Mouse (Mus musculus) ovary, postnatal 10 days (tissue): Measurements from ENCODE around the gene Apba1.

Experiments used
- DNase-seq: peaks from one replicate; pipeline ENCODE4 v3.0.0; 2022; ENCODE audit warnings: low spot score

The Apba1 gene

DNA sequence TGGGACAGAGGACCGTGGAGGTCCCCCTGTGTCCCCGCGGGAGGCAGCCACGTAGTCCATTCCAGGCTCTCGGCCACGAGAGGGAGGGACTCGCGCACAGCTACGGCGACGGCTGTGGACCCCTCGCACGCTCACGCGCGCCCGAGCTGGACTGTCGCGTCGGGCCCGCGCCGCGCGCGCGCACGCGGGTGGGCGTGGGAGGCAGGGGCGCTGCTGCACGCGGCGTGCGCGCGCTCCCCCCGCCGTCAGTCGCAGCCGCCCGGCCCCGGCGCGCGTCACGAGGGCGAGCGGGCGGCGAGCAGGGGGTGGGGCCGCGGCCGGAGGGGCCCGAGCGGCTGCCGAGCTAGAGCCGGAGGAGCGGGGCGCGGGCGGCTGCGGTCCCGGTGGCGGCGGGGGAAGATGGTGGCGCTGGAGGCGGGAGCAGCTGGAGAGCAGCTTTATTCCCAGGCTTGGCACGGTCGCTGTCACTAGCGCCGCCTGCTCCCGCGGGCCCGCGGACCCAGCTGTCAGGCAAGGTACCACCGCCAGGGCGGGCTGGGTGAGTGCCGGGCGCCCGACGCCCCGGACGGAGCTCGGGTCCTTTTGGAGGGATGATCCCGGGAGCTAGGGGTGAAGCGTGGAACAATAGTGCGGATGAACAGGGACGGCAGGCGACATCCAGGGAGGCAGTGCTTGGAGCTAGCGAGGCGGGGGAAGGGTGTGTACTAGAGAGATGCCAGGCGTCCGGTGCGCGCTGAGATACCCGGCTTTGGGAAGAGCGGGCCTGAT is at the start of gene Apba1:
Apba1 (plus strand) TSS at position 334 of the 768 bp plus-strand sequence.
- DNase-seq: peak; percentile 31

DNA sequence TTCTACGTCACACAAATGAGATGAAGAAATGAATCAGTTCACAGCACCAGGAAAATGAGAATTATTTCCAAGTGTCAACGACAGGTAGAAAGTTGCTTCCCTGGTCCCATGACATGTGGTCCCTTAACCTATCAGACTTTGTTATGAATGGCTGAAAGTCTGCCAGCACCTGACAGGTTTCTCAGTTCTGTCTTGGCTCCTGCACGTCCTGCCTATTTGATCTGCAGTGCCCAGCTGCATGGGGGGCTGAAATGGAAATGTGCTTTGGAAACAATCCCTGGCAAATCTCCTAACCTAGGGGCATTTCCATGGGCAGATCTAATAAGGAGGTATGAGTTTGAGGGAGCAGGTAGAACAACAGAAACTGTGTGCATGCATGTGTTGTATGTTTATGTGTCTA is 12.2 kb upstream of the Apba1 start:
- DNase-seq: no peak

DNA sequence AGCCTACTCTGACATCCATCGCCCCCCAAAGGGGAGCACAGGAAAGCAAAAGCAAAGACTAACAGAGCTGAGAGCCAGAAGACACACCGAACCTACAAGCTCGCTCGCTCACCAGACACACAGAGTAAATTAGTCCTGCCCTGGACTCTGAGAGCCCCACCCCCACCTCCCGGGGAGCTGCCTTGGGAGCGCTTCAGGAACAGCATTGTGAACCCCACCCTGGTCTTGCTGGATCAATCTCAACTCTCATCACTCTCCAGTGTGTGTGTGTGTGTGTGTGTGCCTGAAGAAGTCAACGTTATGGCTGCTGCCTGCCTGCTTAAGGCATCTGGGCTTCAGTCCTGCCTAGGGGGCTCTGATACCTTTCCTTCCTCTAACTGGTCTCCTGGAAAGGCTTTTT is 1.7 kb upstream of the Apba1 start:
- no peak for DNase-seq

DNA sequence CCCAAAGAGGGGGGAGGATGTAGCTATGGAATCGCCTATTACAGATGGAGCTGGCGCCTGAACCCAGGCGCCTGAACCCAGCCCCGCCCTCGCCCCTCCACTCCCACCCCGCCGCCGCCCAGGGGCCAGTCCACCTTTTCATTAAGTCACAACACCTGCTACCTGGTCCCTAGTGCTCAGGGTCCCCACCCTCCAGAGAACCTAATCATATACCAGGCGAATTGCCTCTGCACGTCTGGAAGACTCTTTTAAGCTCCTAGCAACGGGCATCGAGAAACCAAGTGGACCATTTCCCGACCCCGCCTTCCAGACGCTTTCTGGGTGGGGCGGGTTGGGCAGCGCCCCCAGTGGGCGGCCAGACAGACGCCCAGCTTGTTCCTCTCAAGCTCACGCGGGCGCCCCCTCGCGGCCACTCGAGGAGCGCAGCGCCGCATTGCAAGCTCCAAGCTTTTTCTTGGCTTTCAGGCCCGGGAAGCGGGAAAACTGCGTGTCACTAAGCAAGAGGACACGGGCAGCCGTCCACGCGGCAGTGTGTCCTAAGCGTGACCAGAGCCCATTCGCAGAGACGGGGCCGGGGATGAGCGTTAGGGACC is 630 bp upstream of the Apba1 start:
- DNase-seq: peak; percentile 91

DNA sequence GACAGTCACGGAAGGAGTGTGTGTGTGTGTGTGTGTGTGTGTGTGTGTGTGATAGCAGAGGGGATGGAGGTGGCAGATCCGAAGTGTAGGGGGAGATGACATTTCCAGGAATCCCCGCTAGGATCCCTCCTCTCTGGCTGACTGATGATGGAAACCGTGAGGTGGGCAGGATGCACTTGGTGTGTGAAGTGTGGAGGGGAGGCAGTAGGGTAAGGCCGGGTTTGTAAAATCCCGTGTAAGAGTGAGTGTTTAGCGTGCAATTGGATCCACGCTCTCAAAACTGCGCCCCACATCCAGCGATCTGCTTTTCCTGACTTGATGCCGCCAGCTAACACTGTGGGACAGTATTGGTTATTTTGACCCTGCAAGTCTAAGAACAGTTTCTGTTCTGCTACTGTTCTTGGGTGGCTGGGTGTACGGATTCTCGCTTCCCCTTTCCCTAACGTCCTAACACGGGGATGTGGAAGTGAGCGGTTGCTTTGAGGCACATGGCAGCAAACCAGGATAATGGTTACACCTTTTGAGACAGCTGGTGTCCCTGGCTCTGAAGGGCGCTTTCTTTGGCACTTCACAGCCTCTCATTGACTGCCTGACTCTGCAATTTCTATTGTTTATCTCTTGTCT is 747 bp downstream of the Apba1 start:
- DNase-seq: no peak

DNA sequence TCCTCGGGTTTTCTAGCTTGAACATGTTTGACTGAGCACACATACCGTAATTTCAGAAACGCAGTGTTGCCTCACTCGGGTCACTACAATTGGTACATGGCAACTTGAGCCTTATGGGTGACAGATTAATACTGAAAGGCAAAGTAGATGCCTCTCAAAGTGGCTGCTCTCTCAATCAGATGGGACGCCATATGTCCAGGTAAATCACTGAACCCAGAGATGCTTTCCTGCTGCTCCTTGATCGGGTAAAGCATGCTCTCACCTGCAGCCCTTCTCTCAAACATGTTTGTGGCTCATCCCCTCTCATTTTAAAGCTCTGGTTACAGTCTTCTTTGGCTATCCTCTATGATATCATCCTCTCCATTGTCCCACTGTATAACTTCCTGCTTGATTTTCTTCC is 4.7 kb downstream of the Apba1 start:
- no peak for DNase-seq

DNA sequence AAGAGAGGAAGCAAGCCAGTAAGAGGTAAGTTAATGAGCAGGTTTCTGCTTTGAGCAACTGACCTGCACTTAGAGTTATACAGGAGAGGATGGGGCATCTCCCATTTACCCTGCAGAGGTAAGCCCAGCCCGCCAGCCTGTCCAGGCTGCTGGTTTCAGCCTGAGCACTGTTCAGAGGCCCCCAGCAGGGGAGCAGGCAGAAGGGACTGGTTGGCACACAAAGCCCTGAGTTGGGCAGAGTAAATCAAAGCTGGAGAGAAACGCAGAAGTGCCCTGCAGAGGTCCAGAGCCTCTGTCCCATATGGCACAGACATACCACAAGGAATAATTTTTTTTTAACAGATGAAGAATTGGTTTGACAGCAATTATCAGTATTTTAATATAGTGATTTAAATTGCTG is 5.4 kb downstream of the Apba1 start:
- no peak for DNase-seq

DNA sequence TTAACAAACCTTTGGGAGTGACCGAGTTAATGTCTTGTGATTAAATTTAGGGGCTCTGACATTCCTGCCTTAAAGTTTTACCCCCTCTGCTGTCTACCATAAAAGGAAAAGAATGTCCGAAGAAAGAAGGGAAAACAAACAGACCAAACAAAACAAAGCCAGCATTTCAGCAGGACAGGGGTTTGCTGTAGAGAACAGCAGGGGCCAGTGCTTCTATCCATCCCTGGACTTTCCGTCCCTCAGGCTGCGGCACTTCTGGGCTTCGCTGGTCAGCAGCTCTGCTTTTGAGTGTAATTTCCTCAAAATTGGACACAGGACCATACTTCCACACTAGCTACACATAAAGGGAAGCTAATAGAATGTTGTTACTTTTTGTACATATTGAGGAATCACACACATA is 10.2 kb downstream of the Apba1 start:
- no peak for DNase-seq

DNA sequence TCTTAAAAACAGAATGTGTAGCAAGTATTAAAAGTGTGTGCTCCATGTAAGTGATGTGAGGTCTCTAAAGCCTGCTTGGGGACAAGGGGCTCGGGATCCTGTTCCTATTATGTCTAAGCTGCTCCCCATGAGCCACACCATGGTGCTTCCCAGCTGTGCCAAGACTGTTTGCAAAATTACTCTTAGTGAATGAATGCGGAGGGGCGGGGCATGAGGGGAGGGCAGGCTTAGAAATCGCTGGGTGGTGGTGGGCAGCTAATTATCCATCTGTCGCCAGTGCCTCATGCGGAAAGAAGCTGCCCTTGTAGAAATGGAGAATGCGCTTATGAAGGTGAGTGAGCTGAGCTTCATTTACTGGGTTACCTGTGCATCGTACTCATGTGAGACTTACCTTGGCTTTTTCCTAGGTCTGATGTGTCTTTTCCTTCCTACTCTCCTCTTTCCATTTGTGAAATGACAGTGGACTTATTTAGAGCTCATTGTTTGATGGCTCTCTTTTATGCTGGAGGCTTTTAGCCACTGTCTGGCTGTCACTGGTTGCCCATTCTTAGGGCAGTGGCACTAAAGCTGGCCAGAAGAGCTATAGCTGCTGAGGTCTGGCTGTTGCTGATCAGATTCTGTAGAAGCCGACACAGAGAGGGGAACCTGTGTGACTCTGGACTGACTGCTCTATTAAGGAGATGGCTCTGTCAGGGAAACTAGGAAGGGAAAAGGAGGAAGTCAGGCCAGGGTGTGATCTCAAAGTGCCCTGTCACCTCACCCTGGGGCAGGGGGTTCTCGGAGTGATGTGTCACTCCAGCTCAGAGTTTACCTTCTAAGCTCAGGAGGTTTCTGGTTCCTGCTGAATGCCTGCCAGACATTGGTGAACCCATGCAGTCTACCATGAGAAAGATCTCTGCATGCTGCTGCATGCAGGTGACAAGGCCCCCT is 12.1 kb downstream of the Apba1 start:
- no peak for DNase-seq

DNA sequence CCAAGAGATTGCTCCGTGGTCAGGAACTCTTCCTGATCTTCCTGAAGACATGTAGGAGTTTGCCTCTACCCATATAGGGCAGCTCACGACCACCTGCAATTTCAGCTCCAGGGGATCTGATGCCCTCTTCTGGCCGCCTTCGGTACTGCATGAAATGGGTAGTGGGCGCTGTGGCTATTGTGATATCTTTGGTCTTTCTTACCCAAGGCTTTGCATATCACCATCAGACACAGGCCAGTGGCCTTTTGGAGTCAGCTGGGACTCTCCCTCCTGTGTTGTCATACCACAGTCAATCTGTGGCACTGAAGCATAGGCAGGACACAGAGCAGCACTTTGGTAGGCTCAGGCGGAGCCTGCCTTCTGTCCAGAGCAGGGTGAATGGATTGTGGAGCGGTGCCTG is 13.3 kb downstream of the Apba1 start:
- no peak for DNase-seq

DNA sequence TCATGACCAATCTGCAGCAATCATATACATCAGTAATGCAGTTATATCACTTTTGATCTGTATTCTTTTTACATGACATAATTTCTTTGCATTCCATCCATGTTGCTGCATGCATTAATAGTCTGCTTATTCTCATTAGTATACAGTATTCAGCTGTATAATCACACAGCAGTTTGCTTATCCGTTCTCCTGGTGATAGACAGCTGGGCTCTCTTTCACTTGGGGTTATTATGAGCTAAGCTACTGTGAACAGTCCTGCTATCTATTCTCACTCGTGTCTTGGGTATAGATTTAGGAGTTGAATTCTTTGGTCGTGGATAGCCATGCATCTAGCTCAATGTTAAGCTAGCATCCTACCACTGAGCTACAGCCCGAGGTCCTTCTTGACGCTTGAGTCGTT is 16.7 kb downstream of the Apba1 start:
- DNase-seq: no peak

DNA sequence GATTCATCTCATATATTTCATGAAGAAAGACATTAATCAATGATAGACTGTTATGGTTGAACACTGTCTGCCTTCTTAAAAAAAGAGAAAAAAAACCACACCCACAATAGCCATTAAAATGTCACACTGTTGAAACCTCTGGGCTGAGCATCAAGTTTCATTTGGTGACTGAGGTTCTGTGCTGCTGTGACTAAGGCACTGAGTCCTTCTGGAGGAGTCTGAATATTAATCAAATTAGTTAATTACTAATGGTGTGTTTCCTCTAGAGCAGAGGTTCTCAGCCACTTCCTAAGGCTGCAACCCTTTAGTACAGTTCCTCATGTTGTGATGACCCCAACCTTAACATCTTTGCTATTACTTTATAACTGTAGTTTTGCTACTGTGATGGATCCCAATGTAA is 20.4 kb downstream of the Apba1 start:
- no peak for DNase-seq

DNA sequence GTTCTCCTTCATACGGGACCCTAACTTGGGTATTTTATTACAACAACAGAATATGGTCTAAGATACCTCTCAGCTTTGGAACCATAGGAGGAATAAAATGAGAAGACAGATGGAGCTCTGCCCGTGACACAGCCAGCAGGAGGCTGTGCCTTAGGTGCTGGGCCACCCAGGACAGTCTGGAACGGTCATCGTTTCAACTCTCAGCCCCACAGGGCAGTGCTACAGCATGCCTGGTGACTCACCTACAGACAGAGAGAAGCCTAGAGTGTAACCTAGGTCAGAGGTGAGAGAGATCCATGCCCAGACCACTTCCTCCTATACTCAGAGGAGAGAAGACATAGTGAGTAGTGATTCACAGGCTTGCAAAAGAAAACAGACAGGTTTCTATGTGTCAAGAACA is 21.4 kb downstream of the Apba1 start:
- no peak for DNase-seq

DNA sequence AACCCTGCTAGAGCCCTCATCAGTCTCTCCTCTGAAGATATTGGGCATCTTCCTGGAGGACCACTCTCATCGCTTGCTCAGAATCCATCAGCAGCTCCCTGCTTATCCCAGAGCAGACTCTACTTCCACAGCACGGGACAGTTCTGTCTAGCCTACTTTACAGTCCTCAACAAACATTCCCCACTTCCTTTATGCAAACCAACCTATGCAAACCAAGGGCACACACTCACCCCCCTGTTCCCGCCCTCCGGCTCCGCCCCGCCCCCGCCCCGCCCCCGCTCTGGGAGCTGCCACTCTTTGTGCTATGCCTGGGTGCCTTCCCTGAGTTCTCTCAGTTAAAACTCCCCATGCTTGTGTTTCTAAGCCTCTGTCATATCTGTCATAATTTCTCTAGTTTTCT is 23.3 kb downstream of the Apba1 start:
- DNase-seq: no peak

DNA sequence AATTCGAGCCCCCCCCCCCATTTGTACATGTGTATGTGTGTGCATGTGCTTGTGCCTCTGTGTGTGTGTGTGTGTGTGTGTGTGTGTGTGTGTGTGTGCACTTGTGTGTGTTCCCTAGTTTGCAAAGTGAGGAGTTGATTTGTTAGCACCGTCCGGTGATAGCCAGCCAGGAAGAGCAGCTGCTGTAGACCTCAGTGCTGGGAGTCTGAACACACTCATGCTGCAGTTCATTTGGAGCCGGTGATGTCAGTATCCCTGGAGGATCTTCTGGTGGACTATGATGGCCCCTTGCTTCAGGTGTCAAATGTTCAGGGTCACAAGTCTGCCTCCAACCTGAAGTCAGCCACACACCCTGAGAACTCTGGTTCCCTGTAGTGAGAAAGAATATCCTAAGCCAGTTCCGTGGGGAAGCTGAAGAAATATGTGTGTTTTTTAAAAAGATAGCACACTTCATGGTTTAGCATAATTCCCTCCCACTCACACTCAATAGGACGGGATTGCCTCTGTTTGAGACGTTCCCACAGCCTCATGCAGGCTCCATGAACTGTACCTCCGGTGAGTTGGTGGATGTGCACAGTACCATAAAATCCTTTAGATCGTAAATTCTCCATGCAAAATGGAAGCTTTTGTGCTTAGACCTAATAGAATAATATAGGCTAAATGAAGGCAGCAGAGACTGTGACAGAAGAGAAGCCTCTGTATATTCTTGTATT is 29.9 kb downstream of the Apba1 start:
- DNase-seq: no peak

DNA sequence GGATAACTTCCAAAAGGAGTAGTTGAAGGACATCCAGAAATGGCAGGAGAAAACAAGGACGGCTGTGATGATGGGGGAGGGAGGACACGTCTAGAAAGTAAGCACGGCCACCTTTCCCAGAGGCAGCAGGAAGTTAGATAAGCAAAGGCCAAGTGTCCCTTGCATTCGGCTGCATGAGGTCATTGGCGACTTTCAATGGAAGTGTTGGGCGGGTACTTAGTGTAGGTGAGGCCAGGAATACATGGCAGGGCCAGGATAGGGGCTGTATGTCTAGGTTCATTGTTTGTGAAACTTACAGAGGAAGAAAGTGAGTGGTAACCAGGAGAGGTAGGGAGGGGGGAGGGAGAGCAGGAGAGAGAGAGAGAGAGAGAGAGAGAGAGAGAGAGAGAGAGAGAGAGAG is 33.0 kb downstream of the Apba1 start:
- DNase-seq: no peak

DNA sequence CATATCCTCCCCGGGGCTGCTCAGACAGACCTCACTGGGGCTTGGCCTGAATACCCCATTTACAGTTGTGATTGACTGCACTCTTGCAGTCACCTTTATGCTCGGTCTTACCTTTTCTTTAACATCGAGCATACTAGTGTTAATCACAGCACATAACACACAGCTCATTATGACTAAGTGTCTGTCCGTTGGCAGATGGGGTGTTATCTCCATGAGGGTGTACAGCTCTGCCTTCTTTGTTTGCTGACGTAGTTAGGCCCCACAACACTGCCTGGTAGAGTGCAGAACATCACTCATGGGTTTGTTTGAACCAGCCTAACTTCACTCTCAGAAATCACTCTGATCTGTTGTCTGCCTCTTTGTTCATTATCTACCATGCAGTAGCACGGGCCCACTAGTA is 33.9 kb downstream of the Apba1 start:
- no peak for DNase-seq

DNA sequence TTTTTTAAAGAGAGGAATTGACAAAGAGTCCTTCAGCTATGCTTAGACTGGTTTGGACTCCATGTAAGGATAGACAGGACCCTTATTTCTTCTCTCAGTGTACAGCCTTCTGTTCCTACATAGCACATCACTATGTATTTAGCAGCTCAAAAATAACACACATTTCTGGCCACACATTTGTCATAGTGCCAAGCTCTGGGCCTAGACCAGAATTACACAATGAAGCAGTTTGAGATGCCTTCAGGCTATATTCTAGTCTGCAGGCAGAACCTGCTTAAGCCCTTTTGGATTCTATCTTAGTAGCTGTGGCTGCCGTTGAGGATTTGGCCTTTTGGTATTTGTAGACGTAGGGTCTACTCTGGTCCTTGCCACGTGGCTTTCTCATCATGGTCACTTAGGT is 35.8 kb downstream of the Apba1 start:
- DNase-seq: no peak

DNA sequence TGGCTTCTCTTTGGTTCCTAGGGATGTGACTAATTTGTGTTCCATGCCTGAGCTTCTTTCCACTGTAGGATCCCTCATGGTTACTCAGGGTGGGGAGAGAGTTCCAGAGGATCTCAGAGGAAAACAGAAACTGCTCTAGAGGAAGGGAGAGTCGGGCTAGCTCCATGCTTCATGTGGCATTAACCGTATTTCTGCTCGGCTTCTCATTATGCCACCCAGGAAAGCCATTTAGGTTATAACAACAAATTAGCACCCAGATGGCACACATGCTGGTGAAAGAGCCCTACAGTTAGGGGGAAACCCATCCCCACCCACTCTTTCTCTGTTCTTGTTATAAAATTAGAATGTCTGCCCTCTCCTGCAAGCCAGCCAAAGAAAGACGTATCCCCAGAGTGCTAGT is 36.5 kb downstream of the Apba1 start:
- DNase-seq: no peak

DNA sequence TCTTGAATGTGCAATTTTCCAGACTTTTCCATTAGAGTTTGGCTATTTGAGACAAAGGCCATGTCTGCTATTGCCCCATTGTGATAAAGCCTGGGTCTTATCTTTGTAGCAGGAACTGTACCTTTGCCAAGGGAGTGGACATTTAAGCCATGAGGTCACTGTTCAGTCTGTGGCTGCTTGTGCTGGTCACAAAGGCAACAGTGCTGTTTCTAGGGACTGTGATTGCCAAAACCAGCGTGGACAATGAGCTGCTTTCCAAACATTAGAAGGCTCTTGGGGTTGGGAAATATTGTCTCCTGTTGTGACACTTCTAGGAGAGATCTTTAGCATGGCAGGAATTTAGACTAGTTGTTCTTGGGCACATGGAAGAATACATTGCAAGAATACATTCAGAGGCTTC is 42.5 kb downstream of the Apba1 start:
- DNase-seq: no peak

DNA sequence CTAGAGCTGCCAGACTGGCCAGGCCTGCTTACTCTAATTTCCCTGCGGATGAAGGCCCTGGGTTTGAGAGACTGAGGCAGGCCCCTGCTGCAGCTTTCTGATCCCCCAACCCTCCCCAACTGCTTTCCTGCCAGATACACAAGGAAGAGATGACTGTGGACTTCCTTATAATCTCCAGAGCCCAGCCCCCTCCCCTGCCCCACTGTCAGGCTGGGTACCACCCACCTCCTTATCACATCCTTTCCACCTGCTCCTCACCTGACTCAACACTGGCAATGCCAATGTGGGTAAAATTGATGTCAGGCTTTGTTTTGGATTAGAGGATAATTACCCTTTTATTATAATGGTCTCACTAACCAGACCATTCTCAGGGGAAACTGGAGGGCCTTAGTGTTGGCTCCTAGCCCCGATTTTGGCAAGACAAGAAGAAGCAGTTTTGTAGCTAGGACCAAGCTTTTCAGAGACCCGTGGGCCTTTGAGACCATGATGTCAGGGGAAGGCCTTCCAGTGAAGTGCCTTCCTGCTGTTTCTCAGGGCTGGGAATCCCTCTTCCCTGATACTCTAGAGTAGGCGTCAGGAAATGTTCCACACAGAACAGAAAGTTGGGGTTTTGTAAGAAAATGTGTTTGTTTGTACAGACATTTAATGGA is 44.7 kb downstream of the Apba1 start:
- DNase-seq: no peak
